Mouse (Mus musculus) intestine, embryonic 15.5 days (tissue): ENCODE results near the gene Acp1. TPM values are rescaled to one million over a fixed set of nuclear protein-coding genes. Genes with fewer than 3 reads are reported as not detected.
A peak's percentile ranks its signal among the peaks of the same experiment; 100 is the strongest.

Experiments used
- ATAC-seq: fragments of 200-750 bp; cut with Nextera tagmentation; 2 replicates; pipeline ENCODE4 v1.8.0; 2017; ENCODE audit warnings: moderate TSS enrichment, moderate library complexity
- H3K27ac ChIP-seq: fragments of 300-500 bp; sonication (generic); 2 replicates; pipeline ENCODE4 v1.5.1; 2015; ENCODE audit warnings: mild to moderate bottlenecking, inconsistent platforms
- H3K27me3 ChIP-seq: fragments of 300-500 bp; sonication (generic); replicated peaks from 2 replicates; pipeline ENCODE4 v1.6.1; 2015; ENCODE audit warnings: inconsistent platforms
- H3K36me3 ChIP-seq: fragments of 300-500 bp; sonication (generic); 2 replicates; pipeline ENCODE4 v1.6.1; 2015; ENCODE audit warnings: inconsistent platforms
- H3K4me1 ChIP-seq: fragments of 300-500 bp; sonication (generic); replicated peaks from 2 replicates; pipeline ENCODE4 v1.6.1; 2015; ENCODE audit warnings: inconsistent platforms
- H3K4me2 ChIP-seq: fragments of 300-500 bp; sonication (generic); replicated peaks from 2 replicates; pipeline ENCODE4 v1.6.1; 2015; ENCODE audit warnings: mild to moderate bottlenecking, inconsistent platforms
- H3K4me3 ChIP-seq: fragments of 300-500 bp; sonication (generic); replicated peaks from 2 replicates; pipeline ENCODE4 v1.5.1; 2015; ENCODE audit warnings: inconsistent platforms
- H3K9ac ChIP-seq: fragments of 300-500 bp; sonication (generic); 2 replicates; pipeline ENCODE4 v1.6.1; 2015; ENCODE audit warnings: inconsistent platforms
- H3K9me3 ChIP-seq: fragments of 300-500 bp; sonication (generic); 2 replicates; pipeline ENCODE4 v1.6.1; 2016; ENCODE audit warnings: inconsistent platforms
- WGBS: fragments of 180-500 bp; shearing (Covaris S2); methylation state at CpG from one replicate; pipeline ENCODE4 v1.1.7; 2015; 5-methylcytosine and 5-hydroxymethylcytosine counted together
- polyA plus RNA-seq: library from polyadenylated mRNA; unstranded; fragments of >200 nt; fragmentation: Nextera tagmentation; extraction: Ambion mirVana; gene quantifications from 2 replicates; pipeline ENCODE4 v1.2.1, GENCODE M21; 2015

Gene Acp1
- polyA plus RNA-seq, 1 experiment from 2014 or later: 179 TPM

GRCm38 (mm10) chr12:30897039-30897438, 14.3 kb downstream of the Acp1 start:
- Histone ChIP-seq H3K36me3 (no peaks in the 10 kb centered on the region), H3K9me3 (no peaks in the 10 kb centered on the region), H3K4me2 (no peak overlapping the region), H3K4me3 (no peak overlapping the region), H3K4me1 (no peaks in the 10 kb centered on the region), H3K27me3 (no peaks in the 10 kb centered on the region), H3K27ac (no peak overlapping the region), H3K9ac (no peak overlapping the region)
- 57% methylated on average over 4 of the region's 4 CpGs for WGBS
- ATAC-seq: peak; percentile 71

- no peak for ATAC-seq
- 80% methylated on average over 7 of the region's 7 CpGs for WGBS
Measured at GRCm38 (mm10) chr12:30891438-30891837, 20.0 kb downstream of the Acp1 start.

GRCm38 (mm10) chr12:30890067-30890466, 21.3 kb downstream of the Acp1 start:
- ATAC-seq: peak; percentile 63

More at GRCm38 (mm10) chr12:30891438-30891837, 20.0 kb downstream of the Acp1 start:
- no peak overlapping the region for H3K27ac ChIP-seq
- no peak overlapping the region for H3K9ac ChIP-seq
- H3K36me3 ChIP-seq: no peaks in the 10 kb centered on the region
- H3K4me3 ChIP-seq: no peak overlapping the region
- H3K4me2 ChIP-seq: no peak overlapping the region
- no peaks in the 10 kb centered on the region for H3K4me1 ChIP-seq
- peaks cover under 1% of the 10 kb centered on the region; the same call in 1 of the 2 replicates for H3K27me3 ChIP-seq
- H3K9me3 ChIP-seq: no peaks in the 10 kb centered on the region

GRCm38 (mm10) chr12:30888003-30888402, 23.4 kb downstream of the Acp1 start:
- no peaks in the 10 kb centered on the region for H3K9me3 ChIP-seq
- no peaks in the 10 kb centered on the region for H3K36me3 ChIP-seq
- H3K4me3 ChIP-seq: no peak overlapping the region
- H3K4me2 ChIP-seq: no peak overlapping the region
- no peak overlapping the region for H3K27ac ChIP-seq
- ATAC-seq: no peak
- peaks cover 15% of the 10 kb centered on the region for H3K4me1 ChIP-seq
- no peak overlapping the region for H3K9ac ChIP-seq
- peaks cover 28% of the 10 kb centered on the region for H3K27me3 ChIP-seq
- 82% methylated on average over 4 of the region's 4 CpGs for WGBS

More at GRCm38 (mm10) chr12:30890067-30890466, 21.3 kb downstream of the Acp1 start:
- Histone ChIP-seq H3K27ac (no peak overlapping the region), H3K9ac (no peak overlapping the region), H3K4me3 (no peak overlapping the region), H3K4me1 (no peaks in the 10 kb centered on the region), H3K36me3 (no peaks in the 10 kb centered on the region), H3K9me3 (no peaks in the 10 kb centered on the region), H3K27me3 (peaks cover 8% of the 10 kb centered on the region), H3K4me2 (no peak overlapping the region)
- WGBS: 34% methylated on average over 5 of the region's 5 CpGs

- no peaks in the 10 kb centered on the region for H3K36me3 ChIP-seq
- peaks cover 31% of the 10 kb centered on the region for H3K27me3 ChIP-seq
- H3K4me1 ChIP-seq: peaks cover 15% of the 10 kb centered on the region
- 80% methylated on average over 6 of the region's 6 CpGs for WGBS
- ATAC-seq: no peak
- H3K4me2 ChIP-seq: no peak overlapping the region
- H3K4me3 ChIP-seq: no peak overlapping the region
- no peaks in the 10 kb centered on the region for H3K9me3 ChIP-seq
- H3K9ac ChIP-seq: no peak overlapping the region
- no peak overlapping the region for H3K27ac ChIP-seq
Measured at GRCm38 (mm10) chr12:30885891-30886290, 25.5 kb downstream of the Acp1 start.

GRCm38 (mm10) chr12:30884622-30885230, 26.7 kb downstream of the Acp1 start:
- Histone ChIP-seq H3K27ac (no peak overlapping the region; the same call in 1 of the 2 replicates), H3K9me3 (no peaks in the 10 kb centered on the region), H3K4me3 (peak overlapping the region; percentile 43), H3K4me2 (peak overlapping the region; percentile 95), H3K4me1 (peaks cover 15% of the 10 kb centered on the region), H3K27me3 (peaks cover 31% of the 10 kb centered on the region), H3K36me3 (no peaks in the 10 kb centered on the region), H3K9ac (peak overlapping the region; percentile 14)
- 9% methylated on average over 39 of the region's 39 CpGs for WGBS
- peak; percentile 58 for ATAC-seq

- Histone ChIP-seq H3K27ac (no peak within 1 kb of the TSS; the same call in 1 of the 2 replicates), H3K4me2 (peak within 1 kb of the TSS; percentile 95), H3K4me1 (peaks cover 15% of the 10 kb centered on the region), H3K27me3 (peaks cover 31% of the 10 kb centered on the region), H3K4me3 (peak within 1 kb of the TSS; percentile 43), H3K9ac (peak within 1 kb of the TSS; percentile 14), H3K9me3 (no peaks in the 10 kb centered on the region), H3K36me3 (no peaks in the 10 kb centered on the region)
- peak; percentile 56 for ATAC-seq
- under 1% methylated on average over 58 of the region's 58 CpGs for WGBS
Measured at GRCm38 (mm10) chr12:30883986-30884621, 27.3 kb downstream of the Acp1 start, which contains the start of gene Alkal2. Alkal2 (plus strand) TSS chr12:30884322.

GRCm38 (mm10) chr12:30883592-30883985, 27.8 kb downstream of the Acp1 start:
- H3K4me1 ChIP-seq: peaks cover 15% of the 10 kb centered on the region
- WGBS: 19% methylated on average over 4 of the region's 4 CpGs
- peak overlapping the region; percentile 95 for H3K4me2 ChIP-seq
- no peaks in the 10 kb centered on the region for H3K36me3 ChIP-seq
- H3K27me3 ChIP-seq: peaks cover 31% of the 10 kb centered on the region
- no peaks in the 10 kb centered on the region for H3K9me3 ChIP-seq
- H3K27ac ChIP-seq: no peak overlapping the region
- no peak for ATAC-seq
- peak overlapping the region; percentile 43 for H3K4me3 ChIP-seq
- H3K9ac ChIP-seq: no peak overlapping the region

- H3K36me3 ChIP-seq: no peaks in the 10 kb centered on the region
- peaks cover 17% of the 10 kb centered on the region for H3K27me3 ChIP-seq
- no peak overlapping the region for H3K4me2 ChIP-seq
- WGBS: 70% methylated on average over 6 of the region's 6 CpGs
- peaks cover 11% of the 10 kb centered on the region for H3K4me1 ChIP-seq
- no peak overlapping the region for H3K27ac ChIP-seq
- no peak overlapping the region for H3K4me3 ChIP-seq
- ATAC-seq: no peak
- H3K9ac ChIP-seq: no peak overlapping the region
- no peaks in the 10 kb centered on the region for H3K9me3 ChIP-seq
Measured at GRCm38 (mm10) chr12:30879447-30879846, 31.9 kb downstream of the Acp1 start.

- Histone ChIP-seq H3K9me3 (no peaks in the 10 kb centered on the region), H3K36me3 (no peaks in the 10 kb centered on the region), H3K4me3 (no peak overlapping the region), H3K4me1 (no peaks in the 10 kb centered on the region), H3K9ac (no peak overlapping the region), H3K4me2 (no peak overlapping the region), H3K27me3 (no peaks in the 10 kb centered on the region), H3K27ac (no peak overlapping the region)
- WGBS: 70% methylated on average over 4 of the region's 4 CpGs
- no peak for ATAC-seq
Measured at GRCm38 (mm10) chr12:30865781-30866180, 45.6 kb downstream of the Acp1 start.

- no peak overlapping the region for H3K4me3 ChIP-seq
- H3K36me3 ChIP-seq: no peaks in the 10 kb centered on the region
- no peak overlapping the region for H3K4me2 ChIP-seq
- no peaks in the 10 kb centered on the region for H3K27me3 ChIP-seq
- H3K9ac ChIP-seq: no peak overlapping the region
- WGBS: 58% methylated on average over 2 of the region's 2 CpGs
- 0 out of 2 replicates have a peak, but pooled peaks have one; percentile 28 for ATAC-seq
- H3K27ac ChIP-seq: no peak overlapping the region
- H3K4me1 ChIP-seq: no peaks in the 10 kb centered on the region
- no peaks in the 10 kb centered on the region for H3K9me3 ChIP-seq
Measured at GRCm38 (mm10) chr12:30864347-30864746, 47.0 kb downstream of the Acp1 start.

GRCm38 (mm10) chr12:30856172-30856571, 55.2 kb downstream of the Acp1 start:
- ATAC-seq: peak; percentile 54
- WGBS: 71% methylated on average over 5 of the region's 5 CpGs
- no peak overlapping the region for H3K4me2 ChIP-seq

More at GRCm38 (mm10) chr12:30856172-30856571, 55.2 kb downstream of the Acp1 start:
- H3K4me1 ChIP-seq: no peaks in the 10 kb centered on the region
- H3K9ac ChIP-seq: no peak overlapping the region
- H3K27me3 ChIP-seq: no peaks in the 10 kb centered on the region
- no peaks in the 10 kb centered on the region for H3K9me3 ChIP-seq
- no peaks in the 10 kb centered on the region for H3K36me3 ChIP-seq
- no peak overlapping the region for H3K27ac ChIP-seq
- no peak overlapping the region for H3K4me3 ChIP-seq
